Mouse (Mus musculus) liver, embryonic 16.5 days (tissue): Measurements from ENCODE around the gene Tmem204. TPM values are rescaled to one million over a fixed set of nuclear protein-coding genes. Genes with fewer than 3 reads are reported as not detected.

Source experiments
- ATAC-seq: fragments of 200-750 bp; cut with Nextera tagmentation; 2 replicates; pipeline ENCODE4 v1.8.0; 2017; ENCODE audit warnings: low read depth, mild to moderate bottlenecking, moderate number of reproducible peaks, moderate library complexity
- H3K27ac ChIP-seq: fragments of 300-500 bp; sonication (generic); 2 replicates; pipeline ENCODE4 v1.5.1; 2014; ENCODE audit warnings: mild to moderate bottlenecking, low read length
- H3K27me3 ChIP-seq: fragments of 300-500 bp; sonication (generic); 2 replicates; pipeline ENCODE4 v1.6.1; 2014; ENCODE audit warnings: low read depth, low read length, mixed read lengths; ENCODE audit not compliant: control insufficient read depth, insufficient read depth
- H3K36me3 ChIP-seq: fragments of 300-500 bp; sonication (generic); 2 replicates; pipeline ENCODE4 v1.6.1; 2014; ENCODE audit warnings: mild to moderate bottlenecking; ENCODE audit not compliant: control insufficient read depth, insufficient read depth
- H3K4me1 ChIP-seq: fragments of 300-500 bp; sonication (generic); 2 replicates; pipeline ENCODE4 v1.6.1; 2014; ENCODE audit warnings: low read depth, low read length, mixed read lengths; ENCODE audit not compliant: control insufficient read depth
- H3K4me2 ChIP-seq: fragments of 300-500 bp; sonication (generic); 2 replicates; pipeline ENCODE4 v1.6.1; 2014; ENCODE audit warnings: low read depth, low read length, mixed read lengths
- H3K4me3 ChIP-seq: fragments of 300-500 bp; sonication (generic); 2 replicates; pipeline ENCODE4 v1.5.1; 2014; ENCODE audit warnings: low read depth, mild to moderate bottlenecking, low read length
- H3K9ac ChIP-seq: fragments of 300-500 bp; sonication (generic); 2 replicates; pipeline ENCODE4 v1.6.1; 2014; ENCODE audit warnings: low read depth, low read length
- H3K9me3 ChIP-seq: fragments of 300-500 bp; sonication (generic); replicated peaks from 2 replicates; pipeline ENCODE4 v1.6.1; 2016; ENCODE audit warnings: low read length; ENCODE audit not compliant: control insufficient read depth
- WGBS: fragments of 180-500 bp; shearing (Covaris S2); extraction: QIAGEN DNeasy Blood & Tissue Kit; methylation state at CpG from one replicate; pipeline ENCODE4 v1.1.7; 2014; ENCODE audit not compliant: insufficient replicate concordance; 5-methylcytosine and 5-hydroxymethylcytosine counted together
- polyA plus RNA-seq: library from polyadenylated mRNA; unstranded; fragments of >200 nt; fragmentation: Nextera tagmentation; extraction: Ambion mirVana; gene quantifications from 2 replicates; pipeline ENCODE4 v1.2.1, GENCODE M21; 2015

Tmem204 gene
- polyA plus RNA-seq, 1 experiment from 2014 or later = 7.3 TPM

DNA sequence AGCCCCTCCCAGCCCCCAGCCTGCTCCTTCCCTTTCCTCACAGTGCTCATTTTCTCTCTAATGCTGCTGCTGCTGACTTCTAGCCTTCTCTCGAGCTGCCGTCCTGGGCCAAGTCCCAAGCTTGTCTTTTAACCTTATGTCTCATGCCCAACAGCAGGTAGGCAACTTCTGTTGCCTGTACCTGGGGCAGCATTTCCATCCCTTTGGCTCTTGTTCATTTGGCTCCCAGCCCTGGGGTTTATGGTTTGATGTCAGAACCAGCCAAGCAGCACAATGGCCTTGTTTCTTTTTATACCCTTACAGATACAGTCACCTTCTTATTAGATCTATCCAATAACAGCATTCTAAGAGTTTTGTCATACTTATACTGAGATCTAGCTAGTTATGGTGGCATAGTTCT, 12.8 kb upstream of the Tmem204 start:
- 87% methylated on average over 2 of the region's 2 CpGs for WGBS
- no peak overlapping the region for H3K27ac ChIP-seq
- H3K9ac ChIP-seq = no peak overlapping the region
- no peaks in the 10 kb centered on the region for H3K27me3 ChIP-seq
- H3K36me3 ChIP-seq = peaks cover 92% of the 10 kb centered on the region
- no peak for ATAC-seq
- no peak overlapping the region for H3K4me3 ChIP-seq
- no peak overlapping the region for H3K4me2 ChIP-seq
- H3K4me1 ChIP-seq = peaks cover 21% of the 10 kb centered on the region
- H3K9me3 ChIP-seq = no peaks in the 10 kb centered on the region

DNA sequence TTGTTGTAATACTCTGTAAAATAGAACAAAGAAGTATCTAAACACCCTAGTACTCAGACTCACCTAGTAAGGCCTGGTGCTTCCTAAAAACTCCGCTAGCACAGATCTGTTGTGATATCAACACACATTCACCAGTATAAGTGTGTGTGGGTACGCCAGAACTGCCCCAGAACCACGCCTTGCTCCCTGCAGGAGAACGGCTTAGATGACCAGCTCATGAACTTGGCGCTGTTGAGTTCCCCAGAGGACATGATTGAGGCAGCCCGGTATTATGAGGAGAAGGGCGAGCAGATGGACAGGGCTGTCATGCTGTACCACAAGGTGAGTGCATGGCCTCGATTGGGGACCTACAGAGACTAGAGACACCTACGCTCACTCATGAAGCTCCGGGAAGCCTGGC, 7.1 kb upstream of the Tmem204 start:
- H3K9me3 ChIP-seq = no peaks in the 10 kb centered on the region
- H3K4me2 ChIP-seq = peak overlapping the region; percentile 82
- peak overlapping the region; percentile 98 for H3K27ac ChIP-seq
- 64% methylated on average over 10 of the region's 10 CpGs for WGBS
- no peaks in the 10 kb centered on the region for H3K27me3 ChIP-seq
- H3K4me1 ChIP-seq = peaks cover 59% of the 10 kb centered on the region
- ATAC-seq = no peak
- H3K36me3 ChIP-seq = peaks cover 48% of the 10 kb centered on the region
- peak overlapping the region; percentile 72 for H3K4me3 ChIP-seq
- H3K9ac ChIP-seq = peak overlapping the region; percentile 81

DNA sequence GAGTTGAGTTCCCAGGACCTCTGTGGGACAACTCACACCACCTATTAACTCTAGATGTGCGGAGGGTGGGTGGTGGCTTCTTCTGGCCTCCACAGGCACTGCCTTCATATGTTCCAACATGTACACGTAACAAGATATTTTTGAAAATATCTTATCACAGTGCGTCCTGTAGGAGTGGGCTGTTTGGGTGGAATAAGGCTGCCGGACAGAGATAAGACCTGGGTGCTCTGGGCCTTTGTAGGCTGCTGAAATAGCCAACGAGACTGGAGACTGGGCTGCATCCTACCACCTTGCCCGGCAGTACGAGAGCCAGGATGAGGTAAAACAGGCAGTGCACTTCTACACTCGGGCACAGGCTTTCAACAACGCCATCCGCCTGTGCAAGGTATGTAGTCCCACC, 5.8 kb upstream of the Tmem204 start:
- peak overlapping the region; percentile 72 for H3K4me3 ChIP-seq
- H3K4me2 ChIP-seq = peak overlapping the region; percentile 82
- peaks cover 59% of the 10 kb centered on the region for H3K4me1 ChIP-seq

DNA sequence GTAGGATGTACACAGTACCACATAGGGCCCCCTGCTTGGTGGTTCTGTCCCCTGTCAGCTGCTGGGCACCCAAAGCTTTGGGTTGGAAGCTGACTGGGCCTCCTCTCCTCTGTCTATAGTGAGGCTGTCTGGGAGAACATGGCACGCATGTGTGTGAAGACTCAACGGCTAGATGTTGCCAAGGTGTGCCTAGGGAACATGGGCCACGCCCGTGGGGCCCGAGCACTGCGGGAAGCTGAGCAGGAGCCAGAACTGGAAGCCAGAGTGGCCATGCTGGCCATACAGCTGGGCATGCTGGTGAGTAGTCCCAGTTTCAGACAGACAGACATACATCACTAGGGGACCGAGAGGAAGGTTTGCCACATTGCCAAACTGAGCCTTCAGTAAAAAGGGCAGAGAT, 3.3 kb upstream of the Tmem204 start:
- Histone ChIP-seq H3K36me3 (peaks cover 11% of the 10 kb centered on the region), H3K9me3 (no peaks in the 10 kb centered on the region), H3K27ac (peak overlapping the region; percentile 98), H3K4me2 (peak overlapping the region; percentile 82), H3K4me3 (peak overlapping the region; percentile 44), H3K9ac (peak overlapping the region; percentile 64), H3K27me3 (no peaks in the 10 kb centered on the region), H3K4me1 (peaks cover 48% of the 10 kb centered on the region)
- peak; percentile 54 for ATAC-seq
- 32% methylated on average over 7 of the region's 7 CpGs for WGBS

More for the DNA sequence above, 5.8 kb upstream of the Tmem204 start:
- Histone ChIP-seq H3K27me3 (no peaks in the 10 kb centered on the region), H3K36me3 (peaks cover 35% of the 10 kb centered on the region), H3K9ac (peak overlapping the region; percentile 81), H3K27ac (peak overlapping the region; percentile 98), H3K9me3 (no peaks in the 10 kb centered on the region)
- ATAC-seq = peak; percentile 88
- 28% methylated on average over 10 of the region's 10 CpGs for WGBS

DNA sequence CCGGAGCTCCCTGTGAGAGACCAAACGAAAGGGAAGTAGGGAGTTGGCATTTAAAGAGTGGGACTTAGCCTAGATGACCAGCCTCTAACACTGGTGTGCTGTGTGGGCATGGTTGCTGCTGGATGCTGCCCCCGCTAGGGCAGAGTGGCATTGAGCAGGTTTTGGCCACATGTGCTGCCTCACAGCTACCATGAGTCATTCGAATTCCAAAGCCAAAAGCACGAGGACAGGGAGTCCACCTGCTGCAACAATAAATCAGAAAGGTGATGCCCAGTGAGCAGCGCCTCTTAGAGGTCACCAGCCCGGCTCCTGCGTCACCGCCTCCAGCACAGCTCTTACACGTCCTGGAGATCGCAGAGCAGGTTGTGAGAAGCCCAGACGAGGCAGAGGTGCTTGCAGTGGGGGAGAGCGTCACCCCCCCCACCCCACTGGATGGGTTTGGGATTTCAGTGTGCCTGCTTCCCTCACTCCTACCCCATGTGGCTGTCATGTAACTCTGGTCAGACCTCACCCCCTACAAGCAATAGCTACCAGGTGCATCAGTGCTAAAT, 1.5 kb upstream of the Tmem204 start:
- no peak overlapping the region for H3K4me2 ChIP-seq
- peak overlapping the region; percentile 35 for H3K27ac ChIP-seq
- no peak overlapping the region for H3K4me3 ChIP-seq
- no peaks in the 10 kb centered on the region for H3K9me3 ChIP-seq
- peaks cover 38% of the 10 kb centered on the region for H3K4me1 ChIP-seq
- no peaks in the 10 kb centered on the region for H3K36me3 ChIP-seq
- H3K27me3 ChIP-seq = no peaks in the 10 kb centered on the region
- WGBS = 78% methylated on average over 13 of the region's 13 CpGs
- no peak for ATAC-seq
- no peak overlapping the region; the same call in 1 of the 2 replicates for H3K9ac ChIP-seq

DNA sequence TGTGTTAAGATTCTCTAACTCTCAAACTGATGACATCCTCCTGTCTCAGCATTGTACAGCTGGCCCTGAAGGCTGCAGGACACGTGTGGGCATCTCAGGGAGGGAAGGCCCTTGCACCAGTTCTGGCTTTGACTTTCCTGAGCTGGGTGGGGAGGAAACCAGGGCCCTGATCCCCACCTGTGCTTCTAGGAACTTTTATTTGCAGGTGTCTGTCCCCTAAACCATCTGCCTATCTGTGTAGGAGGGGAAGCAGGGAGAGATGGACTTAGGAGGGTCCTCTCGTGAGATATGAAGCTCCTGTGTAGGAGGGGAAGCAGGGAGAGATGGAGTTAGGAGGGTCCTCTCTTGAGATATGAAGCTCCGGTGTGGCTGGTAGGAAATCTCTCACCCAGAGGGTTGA, 504 bp downstream of the Tmem204 start:
- no peaks in the 10 kb centered on the region for H3K27me3 ChIP-seq
- no peak overlapping the region for H3K9ac ChIP-seq
- H3K4me3 ChIP-seq = no peak overlapping the region
- WGBS = 63% methylated on average over 3 of the region's 3 CpGs
- no peak for ATAC-seq
- peak overlapping the region; percentile 45 for H3K27ac ChIP-seq
- H3K36me3 ChIP-seq = no peaks in the 10 kb centered on the region
- no peak overlapping the region for H3K4me2 ChIP-seq
- peaks cover 29% of the 10 kb centered on the region for H3K4me1 ChIP-seq
- H3K9me3 ChIP-seq = no peaks in the 10 kb centered on the region

DNA sequence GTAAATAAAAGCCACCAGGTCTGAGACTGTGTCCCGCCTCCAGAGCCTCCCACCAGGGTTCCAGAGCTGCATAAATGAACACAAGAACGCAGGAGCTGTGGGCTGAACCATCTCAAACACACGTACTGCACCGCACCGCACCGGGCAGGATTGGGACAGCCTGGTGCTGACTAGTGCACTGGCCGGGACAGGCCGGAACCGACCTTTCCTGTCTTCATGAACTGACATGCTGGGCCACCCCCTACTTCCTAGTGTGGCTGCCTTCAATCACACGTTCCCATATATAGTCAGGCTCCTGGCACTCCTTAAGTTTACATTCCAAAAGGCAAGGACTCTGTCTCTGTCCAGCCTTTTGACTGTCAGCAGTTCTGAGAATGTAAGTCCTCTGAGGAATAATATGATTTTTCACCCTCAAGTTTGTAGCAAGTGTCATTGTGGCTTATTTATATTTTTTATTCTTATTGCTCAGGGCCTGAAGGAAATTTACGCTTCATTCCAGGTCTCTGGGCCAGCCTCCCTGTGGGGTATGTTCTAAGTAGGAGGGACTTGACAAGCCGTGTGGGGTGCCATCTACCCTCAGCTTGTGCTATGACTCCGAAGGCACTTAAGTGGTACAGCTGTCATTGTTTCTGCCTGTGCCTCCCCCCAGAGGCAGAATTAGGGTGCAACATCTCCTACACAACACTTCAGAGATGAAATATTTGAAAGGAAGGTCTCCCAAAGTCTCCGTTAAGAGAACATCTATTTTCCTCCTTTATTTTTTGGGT, 1.1 kb downstream of the Tmem204 start:
- Histone ChIP-seq H3K4me3 (no peak overlapping the region), H3K9me3 (no peaks in the 10 kb centered on the region), H3K9ac (no peak overlapping the region), H3K4me2 (no peak overlapping the region), H3K27ac (peak overlapping the region; percentile 45), H3K36me3 (no peaks in the 10 kb centered on the region), H3K4me1 (peaks cover 22% of the 10 kb centered on the region), H3K27me3 (no peaks in the 10 kb centered on the region)
- 44% methylated on average over 14 of the region's 14 CpGs for WGBS
- ATAC-seq = peak; percentile 17; the same call in 1 of the 2 replicates

DNA sequence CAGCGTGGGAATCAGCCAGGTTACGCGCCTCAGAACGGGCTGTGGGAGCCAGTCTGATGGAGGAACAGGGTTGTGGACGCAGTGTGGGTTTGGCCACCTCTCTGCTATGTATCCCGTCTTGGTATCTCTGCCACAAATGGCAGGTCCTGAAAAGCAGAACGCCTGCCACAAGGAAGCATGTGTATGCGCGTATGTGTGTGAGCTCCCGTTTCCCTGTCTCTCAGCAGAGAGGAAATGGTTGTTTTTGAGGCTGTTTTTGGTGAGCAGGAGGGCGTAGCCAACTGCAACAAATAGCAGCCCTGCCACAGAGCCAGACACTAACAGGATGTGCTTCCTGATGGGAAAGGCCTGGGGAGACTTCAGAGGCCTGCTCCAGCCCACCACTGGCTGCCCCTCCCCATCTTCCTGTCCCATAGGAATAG, 2.4 kb downstream of the Tmem204 start:
- H3K4me3 ChIP-seq = peak overlapping the region; percentile 32
- no peaks in the 10 kb centered on the region for H3K36me3 ChIP-seq
- H3K4me1 ChIP-seq = peaks cover 10% of the 10 kb centered on the region
- H3K9me3 ChIP-seq = no peaks in the 10 kb centered on the region
- 47% methylated on average over 11 of the region's 11 CpGs for WGBS
- ATAC-seq = no peak
- no peak overlapping the region for H3K4me2 ChIP-seq
- peak overlapping the region; percentile 8; the same call in 1 of the 2 replicates for H3K9ac ChIP-seq
- H3K27me3 ChIP-seq = no peaks in the 10 kb centered on the region
- peak overlapping the region; percentile 65 for H3K27ac ChIP-seq

DNA sequence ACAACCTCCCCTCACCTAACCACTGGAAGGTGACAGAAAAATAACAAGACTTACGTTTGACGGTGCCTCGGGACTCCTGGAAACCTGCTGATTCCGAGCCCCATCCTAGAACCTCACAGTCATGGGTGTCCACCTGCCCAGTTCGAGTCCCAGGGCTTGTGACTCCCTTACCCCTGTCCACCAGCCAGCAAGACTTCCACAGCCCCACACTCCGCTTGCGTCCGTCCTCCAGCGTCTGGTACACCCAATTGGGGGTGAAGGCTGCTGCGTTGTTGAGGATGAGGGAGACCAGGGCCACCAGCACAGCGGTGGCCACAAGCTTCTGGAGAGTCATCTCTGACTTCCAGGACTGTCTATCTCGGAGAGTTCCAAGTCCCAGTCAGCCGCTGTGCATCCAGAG, 3.2 kb downstream of the Tmem204 start:
- Histone ChIP-seq H3K9ac (peak overlapping the region; percentile 8), H3K36me3 (no peaks in the 10 kb centered on the region), H3K27ac (no peak overlapping the region; the same call in 1 of the 2 replicates), H3K4me1 (peaks cover 2% of the 10 kb centered on the region; the same call in 1 of the 2 replicates), H3K4me3 (peak overlapping the region; percentile 32), H3K4me2 (no peak overlapping the region), H3K9me3 (no peaks in the 10 kb centered on the region), H3K27me3 (no peaks in the 10 kb centered on the region)
- ATAC-seq = no peak
- whole genome bisulfite sequencing = 78% methylated on average over 13 of the region's 13 CpGs
